Mouse (Mus musculus) cerebellum, adult 2 months (tissue): ENCODE results near the gene Pih1d1. TPM values are rescaled to one million over a fixed set of nuclear protein-coding genes. Genes with fewer than 3 reads are reported as not detected.

Experiments
- DNase-seq, 2 experiments: peaks; one replicate each; pipeline ENCODE4 v3.0.0; 2021
- H3K27ac ChIP-seq: fragments of 200-500 bp; 2 replicates; pipeline ENCODE4 v1.5.1; 2012; ENCODE audit warnings: low read length, control low read depth, inconsistent platforms; ENCODE audit not compliant: insufficient read depth
- H3K27me3 ChIP-seq: fragments of 200-500 bp; 2 replicates; pipeline ENCODE4 v1.6.1; 2012; ENCODE audit warnings: inconsistent platforms, mild to moderate bottlenecking, low read length, moderate library complexity; ENCODE audit not compliant: control insufficient read depth, insufficient read depth
- H3K4me1 ChIP-seq: fragments of 200-500 bp; 2 replicates; pipeline ENCODE4 v1.6.1; 2011; ENCODE audit warnings: low read length; ENCODE audit not compliant: control insufficient read depth, insufficient read depth
- H3K4me3 ChIP-seq: fragments of 200-500 bp; replicated peaks from 2 replicates; pipeline ENCODE3; 2011; ENCODE audit warnings: mild to moderate bottlenecking, low read depth, low read length, control low read depth; ENCODE audit not compliant: insufficient read depth
- CTCF ChIP-seq: fragments of 200-500 bp; IDR thresholded peaks from 2 replicates; pipeline ENCODE4 v1.5.1; 2011; ENCODE audit warnings: low read depth, mild to moderate bottlenecking, control low read depth, low read length, moderate library complexity, borderline replicate concordance; ENCODE audit not compliant: insufficient read depth
- POLR2A ChIP-seq: fragments of 200-500 bp; IDR thresholded peaks from 2 replicates; pipeline ENCODE4 v1.6.1; 2011; ENCODE audit warnings: low read length, control low read depth, borderline replicate concordance; ENCODE audit not compliant: insufficient read depth
- WGBS: fragments of 180-500 bp; shearing (Covaris S2); methylation state at CpG from one replicate; pipeline ENCODE4 v1.1.7; 2018; 5-methylcytosine and 5-hydroxymethylcytosine counted together
- polyA plus RNA-seq: library from polyadenylated mRNA; depleted of rRNA; stranded (reverse); fragments of >200 nt; gene quantifications from 2 replicates; pipeline ENCODE4 v1.2.3, GENCODE M21; 2012

Gene Pih1d1
- polyA plus RNA-seq, 1 experiment: 53.1 TPM

DNA sequence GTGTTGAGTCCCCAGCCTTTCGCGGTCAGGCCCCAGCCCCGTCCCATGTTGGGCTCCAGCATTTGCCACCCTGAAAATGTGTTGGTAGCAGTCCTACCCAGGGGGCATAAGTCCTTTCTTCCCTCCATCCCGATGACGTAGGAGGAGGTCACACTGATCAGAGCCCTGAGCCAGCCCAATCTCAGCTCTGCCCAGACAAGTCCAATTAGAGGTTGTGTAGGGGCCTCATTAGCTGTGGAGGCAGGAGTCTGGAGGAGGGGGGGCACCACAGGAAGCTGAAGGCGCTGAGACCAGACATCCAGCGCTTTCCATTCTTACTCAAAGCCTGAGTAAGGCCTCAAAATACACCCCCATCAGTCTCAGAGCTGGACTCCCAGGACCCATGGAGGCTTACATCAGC, 31.8 kb downstream of the Pih1d1 start:
- 81% methylated on average over 7 of the region's 7 CpGs for WGBS
- H3K27me3 ChIP-seq: no peaks in the 10 kb centered on the region

DNA sequence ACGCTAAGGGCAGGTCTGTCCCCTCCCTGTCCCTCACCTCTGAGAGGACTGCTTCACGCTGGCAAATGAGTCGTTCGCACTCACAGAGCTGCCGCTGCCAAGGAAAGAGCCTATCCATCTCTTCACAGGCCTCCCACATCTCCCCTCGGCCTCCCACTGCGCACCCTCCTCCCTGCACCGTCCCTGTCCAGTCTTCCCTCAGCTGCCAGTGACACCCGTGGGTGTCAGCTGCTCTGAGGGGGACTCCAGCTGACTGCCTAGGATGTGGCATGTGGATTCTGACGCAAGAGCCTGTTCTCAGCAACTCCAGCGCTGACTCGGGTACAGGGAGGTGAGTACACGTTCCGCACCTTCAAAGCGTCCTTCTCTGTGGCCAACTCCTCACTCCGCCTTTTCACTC, 35.5 kb downstream of the Pih1d1 start:
- peak overlapping the region; percentile 34; the same call in 1 of the 2 replicates for H3K27ac ChIP-seq
- TF ChIP-seq CTCF (no peak), POLR2A (no peak)
- H3K27me3 ChIP-seq: no peaks in the 10 kb centered on the region
- H3K4me1 ChIP-seq: peaks cover 58% of the 10 kb centered on the region
- H3K4me3 ChIP-seq: no peak overlapping the region
- 33% methylated on average over 16 of the region's 16 CpGs for WGBS
- peak in 1 of 2 experiments; percentile 52 for DNase-seq

More for the DNA sequence above, 31.8 kb downstream of the Pih1d1 start:
- no peak for TF ChIP-seq CTCF
- no peak overlapping the region for H3K27ac ChIP-seq
- DNase-seq: peak in 1 of 2 experiments; percentile 11
- no peak overlapping the region for H3K4me3 ChIP-seq
- H3K4me1 ChIP-seq: peaks cover 31% of the 10 kb centered on the region

DNA sequence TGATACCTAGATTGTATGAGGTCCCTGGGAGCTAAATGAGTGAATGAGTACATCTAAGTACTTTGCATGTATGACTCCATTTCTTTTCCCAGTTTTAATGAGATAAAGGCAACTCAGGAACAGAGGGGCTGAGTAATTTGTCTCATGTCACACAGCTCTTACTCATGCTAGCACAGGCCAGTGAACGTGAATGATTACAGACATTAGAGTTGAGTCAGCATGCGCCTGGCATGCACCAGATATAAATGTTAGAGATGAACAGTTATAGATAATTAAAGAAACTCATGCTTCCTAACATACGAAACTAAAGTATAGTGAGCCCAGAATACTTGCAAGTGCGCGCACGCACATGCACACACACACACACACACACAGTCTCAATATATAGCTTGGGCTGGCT, 36.1 kb downstream of the Pih1d1 start:
- Histone ChIP-seq H3K4me3 (no peak overlapping the region), H3K4me1 (peaks cover 63% of the 10 kb centered on the region), H3K27me3 (no peaks in the 10 kb centered on the region), H3K27ac (0 out of 2 replicates have a peak overlapping the region, but pooled peaks have one; percentile 34)
- 86% methylated on average over 6 of the region's 6 CpGs for WGBS
- DNase-seq: no peak
- TF ChIP-seq CTCF (no peak), POLR2A (no peak)

DNA sequence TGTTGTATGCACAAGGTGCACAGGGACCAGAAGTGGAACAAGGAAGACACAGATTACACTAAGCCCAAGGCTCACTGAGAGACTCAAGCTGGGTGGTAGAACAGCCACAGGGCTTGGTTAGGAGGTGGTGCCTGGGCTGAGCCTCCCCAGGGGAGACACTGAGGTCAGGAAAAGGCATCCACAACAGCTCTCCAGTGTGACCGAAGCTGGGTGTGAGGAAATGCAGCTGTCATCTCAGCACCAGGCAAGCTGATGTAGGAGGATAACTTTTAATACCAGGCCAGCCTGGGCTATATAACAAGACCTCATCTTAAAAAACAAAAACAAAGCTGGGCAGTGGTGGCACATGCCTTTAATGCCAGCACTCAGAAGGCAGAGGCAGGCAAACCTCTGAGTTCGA, 37.1 kb downstream of the Pih1d1 start:
- no peak for TF ChIP-seq CTCF
- no peak for TF ChIP-seq POLR2A
- no peak for DNase-seq
- 69% methylated on average over 2 of the region's 2 CpGs for WGBS
- H3K4me3 ChIP-seq: no peak overlapping the region
- H3K27ac ChIP-seq: peak overlapping the region; percentile 42
- peaks cover 73% of the 10 kb centered on the region for H3K4me1 ChIP-seq
- no peaks in the 10 kb centered on the region for H3K27me3 ChIP-seq

DNA sequence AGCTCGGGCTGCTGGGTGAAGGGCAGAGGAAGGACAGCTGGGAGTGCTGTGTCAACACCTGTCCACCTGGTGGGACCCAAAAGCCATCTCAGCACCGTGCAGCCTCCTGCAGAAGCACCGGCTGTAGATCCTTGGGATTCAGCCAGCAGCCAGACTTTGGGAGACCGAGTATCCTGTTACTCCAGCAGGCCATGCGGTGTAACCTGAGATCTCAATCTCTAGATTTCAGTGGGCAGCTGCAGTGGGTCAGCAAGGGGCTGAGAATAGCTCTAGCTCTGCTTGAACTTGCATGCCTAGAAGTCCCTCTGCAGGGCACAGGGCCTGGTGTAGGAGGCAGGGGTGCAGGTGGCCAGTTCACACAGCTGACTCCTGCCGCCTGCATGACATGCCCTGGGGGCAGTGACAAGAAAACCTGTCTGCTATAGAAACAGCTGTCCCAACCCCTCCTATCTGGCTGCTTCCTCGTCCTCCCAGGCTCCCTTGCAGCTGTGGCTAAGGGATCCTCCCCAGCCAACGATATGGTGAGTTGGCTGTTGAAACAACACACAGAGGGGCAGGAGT, 37.8 kb downstream of the Pih1d1 start:
- H3K4me1 ChIP-seq: peaks cover 77% of the 10 kb centered on the region
- TF ChIP-seq POLR2A: no peak
- no peak for TF ChIP-seq CTCF
- WGBS: 14% methylated on average over 8 of the region's 8 CpGs
- H3K27me3 ChIP-seq: no peaks in the 10 kb centered on the region
- no peak overlapping the region for H3K4me3 ChIP-seq
- DNase-seq: peak; percentile 83 to 88
- H3K27ac ChIP-seq: peak overlapping the region; percentile 42

DNA sequence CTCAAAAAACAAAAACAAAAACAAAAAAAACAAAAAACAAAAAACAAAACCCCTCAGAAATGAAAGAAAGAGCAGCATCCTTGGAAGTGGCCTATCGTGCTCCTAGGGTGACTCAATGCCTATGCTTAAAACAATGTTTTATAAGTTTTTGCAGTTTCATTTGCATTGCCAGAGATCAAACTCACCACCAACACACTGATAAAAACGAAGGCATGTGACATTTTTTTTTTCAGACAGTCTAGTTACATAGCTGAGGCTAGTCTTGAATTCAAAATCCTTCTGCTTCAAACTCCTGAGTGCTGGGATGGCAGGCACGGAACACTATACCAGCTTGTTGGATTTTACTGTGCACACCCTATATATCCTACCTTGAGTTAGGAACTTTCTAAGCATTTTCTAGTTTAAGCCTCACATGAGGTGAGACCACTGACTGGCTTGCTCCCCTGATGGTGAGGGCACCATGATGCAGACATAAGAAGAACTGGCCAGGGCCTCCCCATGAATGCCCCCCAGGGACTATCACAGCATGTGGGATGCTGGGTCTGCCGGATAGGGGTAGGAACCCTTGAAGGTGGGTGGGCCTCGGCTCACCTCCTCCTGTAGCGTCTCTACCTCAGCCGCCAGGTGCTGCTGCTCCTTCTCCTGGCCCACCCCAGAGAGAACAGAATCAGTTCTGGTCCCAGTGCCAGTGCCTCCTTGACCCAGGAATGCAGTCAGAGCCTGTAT, 38.6 kb downstream of the Pih1d1 start:
- Histone ChIP-seq H3K27ac (peak overlapping the region; percentile 49), H3K27me3 (no peaks in the 10 kb centered on the region), H3K4me3 (no peak overlapping the region), H3K4me1 (peaks cover 85% of the 10 kb centered on the region)
- DNase-seq: peak in 1 of 2 experiments; percentile 29
- TF ChIP-seq CTCF (no peak), POLR2A (no peak)
- WGBS: 51% methylated on average over 7 of the region's 7 CpGs

DNA sequence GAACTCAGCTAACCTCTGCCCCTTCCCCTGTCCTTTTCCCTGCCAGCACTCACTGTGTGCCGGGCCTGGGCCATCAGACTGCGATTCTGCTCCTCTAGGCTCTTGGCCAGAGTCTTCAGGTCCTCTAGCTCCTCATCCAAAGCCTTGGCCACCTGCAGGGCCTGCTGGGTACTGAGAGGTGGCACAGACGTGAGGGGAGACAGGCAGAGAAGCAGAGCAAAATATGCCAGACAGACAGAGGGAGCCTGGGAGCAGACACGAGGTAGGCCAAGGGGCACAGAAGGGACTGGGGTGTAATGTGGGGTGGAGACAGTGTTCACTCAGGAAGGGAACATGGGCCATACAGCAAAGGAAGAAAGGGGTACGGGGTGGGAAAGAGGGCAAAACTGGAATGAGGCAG, 39.3 kb downstream of the Pih1d1 start:
- TF ChIP-seq CTCF (peak; percentile 30), POLR2A (no peak)
- H3K27ac ChIP-seq: peak overlapping the region; percentile 98
- peak in 1 of 2 experiments; percentile 74 for DNase-seq
- H3K4me1 ChIP-seq: peaks cover 86% of the 10 kb centered on the region
- 5% methylated on average over 5 of the region's 5 CpGs for WGBS
- H3K4me3 ChIP-seq: no peak overlapping the region
- H3K27me3 ChIP-seq: no peaks in the 10 kb centered on the region
